Mouse (Mus musculus) liver, embryonic 14.5 days (tissue): Measurements from ENCODE around the gene Runx2. TPM values are rescaled to one million over a fixed set of nuclear protein-coding genes. Genes with fewer than 3 reads are reported as not detected.

Source experiments
- ATAC-seq: fragments of 200-750 bp; cut with Nextera tagmentation; 2 replicates; pipeline ENCODE4 v1.8.0; 2017; ENCODE audit warnings: moderate number of reproducible peaks, mild to moderate bottlenecking, moderate library complexity; ENCODE audit not compliant: insufficient read depth
- DNase-seq, 3 experiments: peaks; one replicate each; pipeline ENCODE4 v3.0.0-alpha.2; 2012 to 2013; ENCODE audit warnings: low read depth in 3 of 3, low spot score in 3 of 3
- H3K27ac ChIP-seq: fragments of 300-500 bp; sonication (generic); 2 replicates; pipeline ENCODE4 v1.5.1; 2014; ENCODE audit warnings: moderate library complexity, mild to moderate bottlenecking, control low read depth, inconsistent platforms
- H3K27me3 ChIP-seq: fragments of 300-500 bp; sonication (generic); 2 replicates; pipeline ENCODE4 v1.6.1; 2014; ENCODE audit warnings: mild to moderate bottlenecking, low read length, moderate library complexity; ENCODE audit not compliant: control insufficient read depth, insufficient read depth
- H3K36me3 ChIP-seq: fragments of 300-500 bp; sonication (generic); replicated peaks from 2 replicates; pipeline ENCODE4 v1.6.1; 2014; ENCODE audit warnings: low read depth; ENCODE audit not compliant: control insufficient read depth, insufficient read depth
- H3K4me1 ChIP-seq, 2 experiments: fragments of 200-500 bp in 1 of 2; fragments of 300-500 bp in 1 of 2; sonication (generic) in 1 of 2; replicated peaks; 2 replicates each; pipeline ENCODE4 v1.6.1; 2012 to 2014; ENCODE audit warnings: antibody characterized with exemption in 1 of 2, inconsistent platforms in 1 of 2, low read length in 1 of 2; ENCODE audit not compliant: control insufficient read depth in 2 of 2, insufficient read depth in 2 of 2
- H3K4me2 ChIP-seq: fragments of 300-500 bp; sonication (generic); 2 replicates; pipeline ENCODE4 v1.6.1; 2014; ENCODE audit warnings: low read depth, mild to moderate bottlenecking, control low read depth, moderate library complexity
- H3K4me3 ChIP-seq, 2 experiments: fragments of 200-500 bp in 1 of 2; fragments of 300-500 bp in 1 of 2; sonication (generic) in 1 of 2; 2 replicates each; pipeline ENCODE4 v1.5.1; 2012 to 2014; ENCODE audit warnings: low read depth in 2 of 2, low read length in 2 of 2, mild to moderate bottlenecking in 2 of 2, control low read depth in 1 of 2, inconsistent platforms in 1 of 2, moderate library complexity in 1 of 2; ENCODE audit not compliant: insufficient read depth in 1 of 2
- H3K9ac ChIP-seq: fragments of 300-500 bp; sonication (generic); replicated peaks from 2 replicates; pipeline ENCODE4 v1.6.1; 2014; ENCODE audit warnings: mild to moderate bottlenecking, control low read depth, moderate library complexity
- H3K9me3 ChIP-seq: fragments of 300-500 bp; sonication (generic); 2 replicates; pipeline ENCODE4 v1.6.1; 2016; ENCODE audit warnings: low read length, mixed read lengths; ENCODE audit not compliant: control insufficient read depth
- CTCF ChIP-seq: IDR thresholded peaks from 2 replicates; pipeline ENCODE4 v1.5.1; 2016; ENCODE audit warnings: antibody characterized with exemption, low read depth, control low read depth
- EP300 ChIP-seq: IDR thresholded peaks from 2 replicates; pipeline ENCODE4 v1.6.1; 2016; ENCODE audit warnings: antibody characterized with exemption, low read depth
- WGBS: fragments of 180-500 bp; shearing (Covaris S2); extraction: QIAGEN DNeasy Blood & Tissue Kit; methylation state at CpG from one replicate; pipeline ENCODE4 v1.1.7; 2014; ENCODE audit not compliant: insufficient replicate concordance; 5-methylcytosine and 5-hydroxymethylcytosine counted together
- polyA plus RNA-seq, 2 experiments: library from polyadenylated mRNA; depleted of rRNA in 1 of 2; stranded (reverse) in 1 of 2; unstranded in 1 of 2; fragments of >200 nt; fragmentation: Nextera tagmentation in 1 of 2; extraction: Ambion mirVana in 1 of 2; gene quantifications; 2 replicates each; pipeline versions ENCODE4 v1.2.1 to v1.2.3; 2012 to 2014

Runx2 gene
- polyA plus RNA-seq, 2 experiments = 0.58 to 0.65 TPM

DNA sequence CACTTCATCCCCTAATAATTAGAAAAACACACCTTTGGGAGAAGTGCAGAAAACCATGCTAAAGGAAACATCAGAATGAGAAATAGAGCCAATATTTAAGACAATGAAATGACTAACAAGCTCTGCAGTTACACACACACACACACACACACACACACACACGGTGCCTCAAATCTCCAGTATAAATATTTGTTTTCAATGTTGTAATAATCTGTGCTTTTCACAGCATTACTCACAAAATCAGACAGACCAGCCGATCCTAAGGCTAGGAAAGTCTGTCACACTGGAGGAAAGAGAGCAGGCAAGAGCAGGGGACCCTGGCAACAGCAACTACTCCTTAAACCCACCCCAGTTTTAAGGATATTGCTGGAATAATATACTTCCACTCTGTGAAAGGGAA lies 196.9 kb downstream of the Runx2 start:
- 62% methylated on average over 2 of the region's 2 CpGs for whole genome bisulfite sequencing

GRCm38 (mm10) chr17:44613716-44614715 lies 200.6 kb downstream of the Runx2 start:
- no peak overlapping the region for H3K4me2 ChIP-seq
- 0 out of 4 replicates have a peak, but pooled peaks cover 0 to 3% of the 10 kb centered on the region in 2 experiments for H3K4me1 ChIP-seq
- H3K27me3 ChIP-seq = no peaks in the 10 kb centered on the region
- 36% methylated on average over 26 of the region's 26 CpGs for WGBS
- TF ChIP-seq EP300 = no peak
- TF ChIP-seq CTCF = no peak
- DNase-seq = peak in 1 of 3 experiments; percentile 9
- no peak overlapping the region for H3K27ac ChIP-seq
- H3K4me3 ChIP-seq = no peak overlapping the region
- H3K36me3 ChIP-seq = no peaks in the 10 kb centered on the region
- no peak for ATAC-seq
- no peak overlapping the region for H3K9ac ChIP-seq
- H3K9me3 ChIP-seq = no peaks in the 10 kb centered on the region

More for the DNA sequence above, 196.9 kb downstream of the Runx2 start:
- TF ChIP-seq EP300 (no peak), CTCF (no peak)
- no peaks in the 10 kb centered on the region for H3K27me3 ChIP-seq
- no peak overlapping the region for H3K9ac ChIP-seq
- H3K9me3 ChIP-seq = no peaks in the 10 kb centered on the region
- DNase-seq (no peak), ATAC-seq (no peak)
- H3K27ac ChIP-seq = no peak overlapping the region
- H3K36me3 ChIP-seq = no peaks in the 10 kb centered on the region
- no peak overlapping the region for H3K4me2 ChIP-seq
- no peaks in the 10 kb centered on the region for H3K4me1 ChIP-seq
- H3K4me3 ChIP-seq = no peak overlapping the region

DNA sequence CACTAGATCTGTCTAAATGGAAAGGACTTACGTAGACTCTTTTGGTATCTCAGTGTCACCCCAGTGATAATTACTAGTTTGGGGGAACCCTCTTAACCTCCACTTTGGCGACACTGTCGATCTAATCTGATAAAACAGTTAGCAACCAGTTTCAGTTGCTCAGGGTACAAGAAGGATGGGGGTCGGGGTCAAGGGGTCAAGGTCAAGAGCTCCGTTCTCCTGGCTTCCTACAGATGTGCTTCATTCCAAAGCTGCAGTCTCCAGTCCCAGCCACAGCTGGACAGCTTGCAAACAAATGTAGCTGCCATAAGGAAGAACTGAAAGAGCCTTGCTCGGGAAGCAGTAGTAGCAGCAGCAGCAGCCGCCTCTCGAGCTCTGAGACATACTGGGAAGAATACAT lies 202.0 kb downstream of the Runx2 start:
- no peaks in the 10 kb centered on the region for H3K36me3 ChIP-seq
- H3K9ac ChIP-seq = no peak overlapping the region
- no peak for ATAC-seq
- WGBS = 51% methylated on average over 8 of the region's 8 CpGs
- H3K9me3 ChIP-seq = no peaks in the 10 kb centered on the region
- H3K27me3 ChIP-seq = no peaks in the 10 kb centered on the region
- no peak overlapping the region for H3K27ac ChIP-seq
- no peak for DNase-seq
- H3K4me3 ChIP-seq = no peak overlapping the region
- H3K4me2 ChIP-seq = no peak overlapping the region
- TF ChIP-seq CTCF (no peak), EP300 (no peak)
- 0 out of 4 replicates have a peak, but pooled peaks cover 0 to 3% of the 10 kb centered on the region in 2 experiments for H3K4me1 ChIP-seq

DNA sequence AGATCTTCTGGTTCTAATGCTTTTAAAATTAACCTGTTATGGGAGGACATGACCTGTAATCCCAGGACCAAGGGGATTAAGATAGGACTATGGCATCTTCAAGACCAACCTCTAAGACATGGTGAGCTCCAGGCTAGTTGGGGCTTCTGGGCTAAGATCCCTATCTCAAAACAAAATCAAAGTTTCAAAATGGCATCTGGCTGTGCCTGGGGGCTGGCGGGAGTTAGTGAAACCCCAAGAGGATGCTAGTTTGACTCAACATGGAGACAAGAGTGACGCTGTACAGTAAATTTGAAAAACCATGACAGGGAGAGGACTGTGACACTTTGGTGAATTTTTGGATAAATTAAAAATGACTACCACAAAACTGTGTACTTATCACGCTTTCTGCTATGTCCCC lies 202.6 kb downstream of the Runx2 start:
- H3K9ac ChIP-seq = no peak overlapping the region
- no peaks in the 10 kb centered on the region for H3K27me3 ChIP-seq
- H3K4me2 ChIP-seq = no peak overlapping the region
- H3K9me3 ChIP-seq = no peaks in the 10 kb centered on the region
- no peak for ATAC-seq
- no peak for DNase-seq
- no peaks in the 10 kb centered on the region for H3K36me3 ChIP-seq
- WGBS = 78% methylated on average over 3 of the region's 3 CpGs
- H3K4me3 ChIP-seq = no peak overlapping the region
- TF ChIP-seq EP300 (no peak), CTCF (no peak)
- H3K27ac ChIP-seq = no peak overlapping the region
- 0 out of 4 replicates have a peak, but pooled peaks cover 0 to 3% of the 10 kb centered on the region in 2 experiments for H3K4me1 ChIP-seq

DNA sequence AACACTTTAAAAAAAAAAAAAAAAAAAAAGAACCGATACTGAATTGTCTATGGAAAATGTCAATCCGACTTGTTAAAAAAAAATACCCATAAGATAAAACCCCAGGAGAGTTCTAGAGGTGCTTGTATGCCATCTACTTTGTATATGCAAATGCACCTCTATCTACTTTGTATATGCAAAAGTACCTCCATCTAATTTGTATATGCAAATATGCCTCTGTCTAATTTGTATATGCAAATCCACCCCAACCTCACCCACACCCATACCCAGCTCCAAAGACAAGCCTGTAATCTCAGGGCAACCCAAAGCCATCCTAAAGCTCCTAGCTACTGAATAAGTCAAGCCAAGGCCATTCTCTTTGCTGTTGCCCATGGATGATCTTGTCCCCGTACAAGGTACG lies 203.1 kb downstream of the Runx2 start:
- ATAC-seq (no peak), DNase-seq (no peak)
- Histone ChIP-seq H3K9me3 (no peaks in the 10 kb centered on the region), H3K4me2 (no peak overlapping the region), H3K4me3 (no peak overlapping the region), H3K4me1 (0 out of 4 replicates have a peak, but pooled peaks cover 0 to 3% of the 10 kb centered on the region in 2 experiments), H3K9ac (no peak overlapping the region), H3K27ac (no peak overlapping the region), H3K36me3 (no peaks in the 10 kb centered on the region), H3K27me3 (no peaks in the 10 kb centered on the region)
- 69% methylated on average over 4 of the region's 4 CpGs for WGBS
- TF ChIP-seq EP300 = no peak
- TF ChIP-seq CTCF = no peak
